Mouse (Mus musculus): ENCODE results near the gene Pip5k1c.

DNA sequence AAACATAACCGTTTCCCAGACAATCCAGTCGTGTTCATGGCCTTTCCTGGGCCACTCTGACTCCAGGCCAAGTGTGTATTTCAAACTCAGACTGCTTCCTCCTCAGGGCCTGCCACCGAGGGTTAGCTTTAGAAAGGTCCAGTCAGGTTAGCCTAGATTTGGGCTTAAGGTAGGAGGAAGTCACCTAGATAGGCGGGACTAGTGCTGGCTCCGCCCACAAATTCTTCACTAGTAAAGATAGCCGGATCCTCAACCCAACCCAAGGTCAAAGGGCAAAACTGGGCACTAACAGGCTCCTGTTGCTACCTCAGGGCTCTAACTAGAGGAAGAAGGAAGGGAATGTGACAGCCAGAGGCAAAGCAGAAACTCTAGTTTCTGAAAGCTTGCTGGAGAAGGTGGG is 6.2 kb upstream of the Pip5k1c start:
- TF ChIP-seq CTCF (IDR thresholded peaks at IDR 0.05; ENCODE audit: low read depth, low read length) (no peak), POLR2A (IDR thresholded peaks at IDR 0.05; ENCODE audit: extremely low read depth, insufficient read depth, low read length) (no peak)

Data from liver, adult 2 months (tissue).